Mouse (Mus musculus): ENCODE measurements around the gene Adad1.

Adad1 gene

GRCm38 (mm10) chr3:37169283-37169682, 106.0 kb downstream of the Adad1 start:
- DNase-seq (ENCODE audit: low spot score) = no peak
